10 mouse cellular contexts compared by ENCODE assay signal in genomic region chrX:136127744-136128064, GRCm38 (mm10). TPM values are rescaled to one million over a fixed set of nuclear protein-coding genes. Genes with fewer than 3 reads are reported as not detected.
DNase-seq lines count a peak whose midpoint lies in the region; ATAC-seq and TF ChIP-seq lines count a peak whose summit lies in the region.
"Had no signal": no experiment of that assay in that cellular context is flagged by ENCODE, and none has a peak within 500 bp of the region (broad histone marks: within the 10 kb centered on the region; RNA-seq: fewer than 3 reads in every experiment).

No protein-coding gene starts in this region.

- no peaks in the 10 kb centered on the region for H3K9me3 ChIP-seq in intestine, postnatal 0 days (ENCODE audit: control insufficient read depth)
- no peaks in the 10 kb centered on the region for H3K9me3 ChIP-seq in intestine, embryonic 15.5 days
- H3K9me3 ChIP-seq in neural tube, embryonic 11.5 days (ENCODE audit: control insufficient read depth, low read length): no peaks in the 10 kb centered on the region
- H3K9me3 ChIP-seq: neural tube, embryonic 12.5 days had no signal

- H3K27me3 ChIP-seq in intestine, postnatal 0 days (replicated peaks; ENCODE audit: control insufficient read depth, insufficient read depth, low read length): no peaks in the 10 kb centered on the region
- H3K27me3 ChIP-seq in intestine, embryonic 15.5 days (replicated peaks): no peaks in the 10 kb centered on the region
- H3K27me3 ChIP-seq in neural tube, embryonic 11.5 days (ENCODE audit: control insufficient read depth, insufficient read depth, low read length): no peaks in the 10 kb centered on the region
- H3K27me3 ChIP-seq: neural tube, embryonic 12.5 days had no signal

- no peak for ATAC-seq in intestine, postnatal 0 days
- ATAC-seq in intestine, embryonic 15.5 days: no peak
- ATAC-seq in granulocyte monocyte progenitor cell, adult 5-6 weeks (replicated peaks; ENCODE audit: poor library complexity, severe bottlenecking): peak; percentile 72
- ATAC-seq in neural tube, embryonic 11.5 days (ENCODE audit: insufficient read depth, low FRiP score, low TSS enrichment): no peak

- no peak overlapping the region for H3K9ac ChIP-seq in intestine, postnatal 0 days (ENCODE audit: low read depth, low read length)
- no peak overlapping the region for H3K9ac ChIP-seq in intestine, embryonic 15.5 days
- H3K9ac ChIP-seq in neural tube, embryonic 11.5 days (ENCODE audit: low read length): no peak overlapping the region
- H3K9ac ChIP-seq: neural tube, embryonic 12.5 days had no signal

- WGBS in intestine, postnatal 0 days: 18% methylated on average over 5 of the region's 5 CpGs
- WGBS in intestine, embryonic 15.5 days: 27% methylated on average over 5 of the region's 5 CpGs
- WGBS in neural tube, embryonic 11.5 days: 23% methylated on average over 5 of the region's 5 CpGs

- intact Hi-C loops in left cerebral cortex, postnatal 14 days (cut with DNase I): no loop called here
- intact Hi-C loops in heart, postnatal 25 days (cut with DNase I): no loop called here

- H3K4me3 ChIP-seq in intestine, postnatal 0 days (ENCODE audit: low read depth, low read length): no peak overlapping the region
- no peak overlapping the region for H3K4me3 ChIP-seq in intestine, embryonic 15.5 days (replicated peaks)
- no peak overlapping the region for H3K4me3 ChIP-seq in neural tube, embryonic 11.5 days (ENCODE audit: low read depth, low read length)
- H3K4me3 ChIP-seq: neural tube, embryonic 12.5 days had no signal

- no peaks in the 10 kb centered on the region for H3K36me3 ChIP-seq in intestine, postnatal 0 days (ENCODE audit: control insufficient read depth, insufficient read depth)
- no peaks in the 10 kb centered on the region for H3K36me3 ChIP-seq in intestine, embryonic 15.5 days
- H3K36me3 ChIP-seq in neural tube, embryonic 11.5 days (ENCODE audit: control insufficient read depth, insufficient read depth, low read length): no peaks in the 10 kb centered on the region
- H3K36me3 ChIP-seq: neural tube, embryonic 12.5 days had no signal

- H3K27ac ChIP-seq in intestine, postnatal 0 days (ENCODE audit: low read depth, low read length): no peak overlapping the region
- no peak overlapping the region for H3K27ac ChIP-seq in intestine, embryonic 15.5 days
- H3K27ac ChIP-seq in neural tube, embryonic 11.5 days (ENCODE audit: low read depth, low read length): no peak overlapping the region
- H3K27ac ChIP-seq: neural tube, embryonic 12.5 days had no signal

- peak; percentile 73 for TF ChIP-seq CTCF in intestine, postnatal 0 days (IDR thresholded peaks at IDR 0.05; ENCODE audit: low read depth)

- no peak overlapping the region for H3K4me2 ChIP-seq in intestine, postnatal 0 days (replicated peaks; ENCODE audit: low read depth)
- H3K4me2 ChIP-seq in intestine, embryonic 15.5 days (replicated peaks): no peak overlapping the region
- H3K4me2 ChIP-seq in neural tube, embryonic 11.5 days (ENCODE audit: low read depth): no peak overlapping the region
- H3K4me2 ChIP-seq: neural tube, embryonic 12.5 days had no signal

- no peaks in the 10 kb centered on the region for H3K4me1 ChIP-seq in intestine, postnatal 0 days (replicated peaks; ENCODE audit: control insufficient read depth, insufficient read depth, low read length)
- H3K4me1 ChIP-seq in intestine, embryonic 15.5 days (replicated peaks): no peaks in the 10 kb centered on the region
- no peaks in the 10 kb centered on the region for H3K4me1 ChIP-seq in neural tube, embryonic 11.5 days (ENCODE audit: control insufficient read depth, insufficient read depth, low read length)
- H3K4me1 ChIP-seq: neural tube, embryonic 12.5 days had no signal

- DNase-seq in MN1 (ENCODE audit: low spot score): peak; percentile 52
- DNase-seq in cerebellum, adult 11-12 months: peak; percentile 41
- peak; percentile 63 to 73 for DNase-seq in left cerebral cortex, postnatal 14 days (ENCODE audit: low spot score in 2 of 2)
- peak; percentile 48 for DNase-seq in neural tube, embryonic 11.5 days (ENCODE audit: low spot score)
- no peak for DNase-seq in heart, postnatal 25 days (ENCODE audit: low spot score)

RNA-seq across cellular contexts. Expression of gene Bex4, which starts 11.1 kb away (rescaled TPM):
- 235 and 294 TPM in 2 replicates for polyA plus RNA-seq in intestine, postnatal 0 days (2015; fragmentation: Nextera tagmentation; extraction: Ambion mirVana)
- polyA plus RNA-seq in intestine, embryonic 15.5 days (2015; fragmentation: Nextera tagmentation; extraction: Ambion mirVana): 230 and 263 TPM in 2 replicates
- total RNA-seq in granulocyte monocyte progenitor cell, adult 5-6 weeks (2014; fragmentation: Nextera tagmentation): 3.2 TPM in 1 of 2 replicates, not detected in the other
- total RNA-seq in granulocyte monocyte progenitor cell, adult 5-6 weeks (2017): 4.7 TPM in 1 of 2 replicates, not detected in the other
- 10 to 100 TPM; 19.9 to 29.8 TPM for total RNA-seq in left cerebral cortex, postnatal 14 days (2021)
- polyA plus RNA-seq in neural tube, embryonic 11.5 days (2014; fragmentation: Nextera tagmentation; extraction: Ambion mirVana): 65.6 and 70.7 TPM in 2 replicates
- 1 to 10 TPM in 1 of 2 experiments, under 1 TPM in 1; 0.83 to 1.1 TPM for total RNA-seq in heart, postnatal 25 days (2021)

RNA-seq across cellular contexts. Expression of gene Nxf3, which starts 42.6 kb away (rescaled TPM):
- 0.22 and 0.27 TPM in 2 replicates for polyA plus RNA-seq in intestine, postnatal 0 days (2015; fragmentation: Nextera tagmentation; extraction: Ambion mirVana)
- 0.39 TPM in 1 of 2 replicates, not detected in the other for polyA plus RNA-seq in intestine, embryonic 15.5 days (2015; fragmentation: Nextera tagmentation; extraction: Ambion mirVana)
- total RNA-seq in granulocyte monocyte progenitor cell, adult 5-6 weeks (2014; fragmentation: Nextera tagmentation): not detected in 2 replicates
- not detected in 2 replicates for total RNA-seq in granulocyte monocyte progenitor cell, adult 5-6 weeks (2017)
- not detected for total RNA-seq in left cerebral cortex, postnatal 14 days (2021)
- not detected in 2 replicates for polyA plus RNA-seq in neural tube, embryonic 11.5 days (2014; fragmentation: Nextera tagmentation; extraction: Ambion mirVana)
- total RNA-seq in heart, postnatal 25 days (2021): under 1 TPM in 1 of 2 experiments, not detected in 1; 0.22 TPM
- total RNA-seq: gastrocnemius, postnatal 4 days had no signal
- polyA plus RNA-seq: neural tube, embryonic 12.5 days had no signal

RNA-seq across cellular contexts. Expression of gene Tceal8, which starts 44.4 kb away (rescaled TPM):
- polyA plus RNA-seq in intestine, postnatal 0 days (2015; fragmentation: Nextera tagmentation; extraction: Ambion mirVana): 239 and 262 TPM in 2 replicates
- 219 and 251 TPM in 2 replicates for polyA plus RNA-seq in intestine, embryonic 15.5 days (2015; fragmentation: Nextera tagmentation; extraction: Ambion mirVana)
- total RNA-seq in granulocyte monocyte progenitor cell, adult 5-6 weeks (2014; fragmentation: Nextera tagmentation): 47.6 and 82.8 TPM in 2 replicates
- total RNA-seq in granulocyte monocyte progenitor cell, adult 5-6 weeks (2017): 133 and 145 TPM in 2 replicates
- 10 to 100 TPM; 36.8 to 42.7 TPM for total RNA-seq in left cerebral cortex, postnatal 14 days (2021)
- 201 and 224 TPM in 2 replicates for polyA plus RNA-seq in neural tube, embryonic 11.5 days (2014; fragmentation: Nextera tagmentation; extraction: Ambion mirVana)
- total RNA-seq in heart, postnatal 25 days (2021): 10 to 100 TPM; 20.6 to 23.8 TPM

RNA-seq across cellular contexts. Expression of gene Bex2, which starts 59.7 kb away (rescaled TPM):
- 55.0 and 58.5 TPM in 2 replicates for polyA plus RNA-seq in intestine, postnatal 0 days (2015; fragmentation: Nextera tagmentation; extraction: Ambion mirVana)
- polyA plus RNA-seq in intestine, embryonic 15.5 days (2015; fragmentation: Nextera tagmentation; extraction: Ambion mirVana): 121 and 127 TPM in 2 replicates
- not detected in 2 replicates for total RNA-seq in granulocyte monocyte progenitor cell, adult 5-6 weeks (2014; fragmentation: Nextera tagmentation)
- 1.1 and 1.5 TPM in 2 replicates for total RNA-seq in granulocyte monocyte progenitor cell, adult 5-6 weeks (2017)
- 100 to 1,000 TPM; 410 to 431 TPM for total RNA-seq in left cerebral cortex, postnatal 14 days (2021)
- 273 and 298 TPM in 2 replicates for polyA plus RNA-seq in neural tube, embryonic 11.5 days (2014; fragmentation: Nextera tagmentation; extraction: Ambion mirVana)
- under 1 TPM in 1 of 2 experiments, not detected in 1; 0.29 TPM for total RNA-seq in heart, postnatal 25 days (2021)
